Mouse (Mus musculus) layer of hippocampus, adult 6 months (tissue): ENCODE data around the gene Apool. TPM values are rescaled to one million over a fixed set of nuclear protein-coding genes. Genes with fewer than 3 reads are reported as not detected.

Experiments used
- long read RNA-seq, 2 experiments: library from polyadenylated mRNA; unstranded; transcript quantifications; one replicate each; pipeline ENCODE4 v2.0.0; 2019 to 2020
- polyA plus RNA-seq: library from polyadenylated mRNA; unstranded; fragments of <200 nt; fragmentation: Nextera tagmentation; gene quantifications from 2 replicates; pipeline ENCODE4 v1.2.3, GENCODE M21; 2021

Apool gene
- 8.5 and 10.7 TPM in 2 replicates for polyA plus RNA-seq
- long read RNA-seq, experiment 1, transcript Apool-201 (9 exons, 1,359 nt), result major isoform, 9 of 10 reads
- long read RNA-seq, experiment 1, partial matches to known transcripts, result 1 of 10 reads
- long read RNA-seq, experiment 1, other reads (novel, unspliced or antisense), result 0 of 10 reads
- long read RNA-seq, experiment 2, transcript Apool-201 (9 exons, 1,359 nt), result major isoform, 10 of 12 reads
- long read RNA-seq, experiment 2, partial matches to known transcripts, result 1 of 12 reads
- long read RNA-seq, experiment 2, other reads (novel, unspliced or antisense), result 1 of 12 reads

GRCm38 (mm10) chrX:112310804-112311530, at the start of gene Apool:
Gene Apool (plus strand): TSS chrX:112311334.

GRCm38 (mm10) chrX:112406679-112407078, 95.5 kb downstream of the Apool start, which contains the start of gene Satl1:
Gene Satl1 (minus strand): TSS chrX:112406779.

Other genes with a start within 250 kb of the Apool start
- not detected in 2 replicates for gene 4933403O08Rik, start 72.3 kb upstream of the Apool start, polyA plus RNA-seq
- gene Satl1, start 95.4 kb downstream of the Apool start, polyA plus RNA-seq, result not detected in 2 replicates
- not detected in 2 replicates for gene 2010106E10Rik, start 183.9 kb downstream of the Apool start, polyA plus RNA-seq